Mouse (Mus musculus): Measurements from ENCODE around the gene D3Ertd751e.

D3Ertd751e gene

GRCm38 (mm10) chr3:41742278-41742934, at the start of gene D3Ertd751e, which contains the start of gene Sclt1:
Gene D3Ertd751e (plus strand): TSS chr3:41742611.
Gene Sclt1 (minus strand): TSS chr3:41742514.
- peak; percentile 83 for DNase-seq (ENCODE audit: low read depth)

DNA sequence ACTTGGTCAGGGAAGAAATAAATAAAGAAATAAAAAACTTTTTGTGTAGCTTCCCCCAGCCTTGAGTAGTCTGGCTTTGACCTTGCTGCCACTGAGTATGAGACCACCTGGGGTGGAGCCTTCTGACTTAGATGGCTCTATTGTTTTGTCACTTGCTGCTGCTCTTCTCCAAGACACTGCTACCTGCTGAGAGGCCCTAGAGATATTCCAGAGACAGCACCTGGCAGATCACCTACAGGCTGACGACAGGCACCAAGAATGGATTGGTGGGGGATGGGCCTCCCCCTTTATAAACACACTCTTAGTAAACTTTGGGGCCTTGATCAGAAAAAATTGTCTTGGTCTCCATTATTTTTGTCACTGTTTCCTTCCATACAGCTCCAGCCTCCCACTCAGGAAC, 46.7 kb upstream of the D3Ertd751e start:
- no peak for DNase-seq (ENCODE audit: low read depth)

DNA sequence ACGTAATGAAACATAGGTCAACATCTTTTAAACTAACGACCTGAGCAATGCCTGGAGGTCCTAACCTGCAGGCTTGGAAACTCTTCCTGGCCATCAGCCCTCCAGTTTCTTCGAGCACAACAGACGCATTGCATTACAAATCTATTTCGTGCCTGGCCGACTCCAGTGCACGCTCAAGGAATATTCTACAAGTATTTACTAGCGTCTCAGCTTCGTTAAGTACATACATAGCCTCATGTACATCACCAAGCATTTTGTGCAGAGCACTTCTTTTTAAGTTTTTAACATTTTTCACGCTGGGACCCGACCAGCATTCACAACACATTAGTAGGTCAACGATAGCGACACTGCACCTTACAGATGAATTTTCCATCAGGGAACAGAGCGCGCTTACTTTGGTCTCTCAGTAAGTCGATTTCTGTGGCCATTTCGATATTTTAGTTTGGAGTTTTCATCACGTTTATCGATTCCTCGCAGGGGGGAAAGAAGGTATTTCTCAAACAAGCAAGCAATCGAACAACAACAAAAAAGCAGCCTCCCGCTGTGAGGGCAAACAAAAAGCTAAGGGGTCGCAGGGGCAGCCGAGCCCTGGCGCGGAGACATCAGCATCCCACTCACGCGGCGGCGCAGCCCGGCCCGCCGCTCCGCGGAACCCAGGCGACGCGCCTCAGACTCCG, 672 bp upstream of the D3Ertd751e start:
- DNase-seq (ENCODE audit: low read depth) = no peak

GRCm38 (mm10) chr3:41743436-41743835, 1.0 kb downstream of the D3Ertd751e start:
- DNase-seq (ENCODE audit: low read depth) = no peak

- no peak for DNase-seq (ENCODE audit: low read depth)
Observed at GRCm38 (mm10) chr3:41754556-41754955, 12.1 kb downstream of the D3Ertd751e start.

- DNase-seq (ENCODE audit: low read depth) = no peak
Observed at GRCm38 (mm10) chr3:41762091-41762490, 19.7 kb downstream of the D3Ertd751e start.

- DNase-seq (ENCODE audit: low read depth) = no peak
Observed at GRCm38 (mm10) chr3:41812447-41812846, 70.0 kb downstream of the D3Ertd751e start.
